Mouse (Mus musculus): ENCODE data around the gene Ms4a4b.

DNA sequence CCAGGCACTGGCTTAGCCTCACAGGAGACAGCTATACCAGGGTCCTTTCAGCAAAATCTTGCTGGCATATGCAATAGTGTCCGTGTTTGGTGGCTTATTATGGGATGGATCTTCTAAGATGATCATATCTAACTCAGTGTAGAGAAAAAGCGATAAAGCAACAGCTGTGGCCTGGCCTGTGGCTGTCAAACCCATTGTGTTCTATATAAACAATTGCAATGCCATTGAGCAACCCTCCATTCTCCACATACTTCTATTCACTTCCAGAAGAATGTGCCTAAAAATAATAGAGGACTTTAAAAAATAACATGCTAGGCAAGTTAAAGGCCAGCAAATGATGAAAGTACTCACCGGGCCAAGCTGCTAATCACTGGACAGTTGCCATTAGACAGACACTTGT is 27.8 kb upstream of the Ms4a4b start:
- no peak for TF ChIP-seq CTCF (IDR thresholded peaks at IDR 0.05; ENCODE audit: extremely low read depth, insufficient read depth, insufficient read length, insufficient replicate concordance)
- TF ChIP-seq POLR2A (IDR thresholded peaks at IDR 0.05; ENCODE audit: low read depth, low read length) = no peak
